Mouse (Mus musculus): ENCODE results near the gene Lmtk3.

- no peak for TF ChIP-seq USF1 (IDR thresholded peaks at IDR 0.05; ENCODE audit: low read depth)
- no peak for TF ChIP-seq POLR2A (IDR thresholded peaks at IDR 0.05; ENCODE audit: insufficient read length, low read depth)
- no peak for TF ChIP-seq TCF12 (IDR thresholded peaks at IDR 0.05; ENCODE audit: insufficient read depth, poor library complexity, severe bottlenecking)
- no peak for TF ChIP-seq TCF3 (IDR thresholded peaks at IDR 0.05; ENCODE audit: insufficient read length, low read depth)
- no peak for TF ChIP-seq POLR2AphosphoS2 (IDR thresholded peaks at IDR 0.05; ENCODE audit: insufficient read length, low read depth)
- TF ChIP-seq MYOG (IDR thresholded peaks at IDR 0.05; ENCODE audit: control insufficient read depth in 1 of 3, insufficient read depth in 1 of 3, insufficient read length in 2 of 3, low read depth in 2 of 3): no peak
- TF ChIP-seq SRF (IDR thresholded peaks at IDR 0.05; ENCODE audit: control insufficient read depth, insufficient read length, low read depth): no peak
- TF ChIP-seq MYOD1 (IDR thresholded peaks at IDR 0.05; ENCODE audit: control insufficient read depth in 1 of 3, insufficient read length in 2 of 3, low read depth in 2 of 3): no peak
- no peak for TF ChIP-seq E2F4 (IDR thresholded peaks at IDR 0.05; ENCODE audit: insufficient read depth)
Observed at GRCm38 (mm10) chr7:45739820-45740219, 43.7 kb upstream of the Lmtk3 start.

Measured in myocyte (in vitro differentiated cells).